Comparison of ENCODE assay signal across 21 mouse cellular contexts in genomic region chr1:180762180-180762579, GRCm38 (mm10). TPM values are rescaled to one million over a fixed set of nuclear protein-coding genes. Genes with fewer than 3 reads are reported as not detected.
DNase-seq lines count a peak whose midpoint lies in the region; ATAC-seq and TF ChIP-seq lines count a peak whose summit lies in the region.
"Had no signal": no experiment of that assay in that cellular context is flagged by ENCODE, and none has a peak within 500 bp of the region (broad histone marks: within the 10 kb centered on the region; RNA-seq: fewer than 3 reads in every experiment).

No protein-coding gene starts in this region.

- DNase-seq in heart, adult 11 months = peak; percentile 91
- DNase-seq in heart, adult 2 months = no peak
- peak; percentile 51 for DNase-seq in ZHBTc4 (ENCODE audit: low read depth, low spot score)
- no peak for DNase-seq in adrenal gland, adult 2 months
- DNase-seq in gastrocnemius, postnatal 14 days = no peak
- DNase-seq: adrenal gland, adult 8-10 months; cerebellum, postnatal 14 days; gastrocnemius, postnatal 36 days; heart, postnatal 36 days; right cerebral cortex, adult 18-20 months; thymus, postnatal 14 days had no signal

- 0 out of 2 replicates have a peak, but pooled peaks have one; percentile 43 for ATAC-seq in lung, embryonic 15.5 days (ENCODE audit: borderline replicate concordance, extremely low read depth, low FRiP score, low TSS enrichment)
- no peak for ATAC-seq in stomach, embryonic 15.5 days (ENCODE audit: insufficient read depth, low FRiP score, low read depth)
- no peak for ATAC-seq in neural tube, embryonic 15.5 days (ENCODE audit: low FRiP score)
- ATAC-seq: hindbrain, postnatal 0 days had no signal

- H3K9me3 ChIP-seq in lung, embryonic 15.5 days = no peaks in the 10 kb centered on the region
- H3K9me3 ChIP-seq in stomach, embryonic 15.5 days = no peaks in the 10 kb centered on the region
- H3K9me3 ChIP-seq in neural tube, embryonic 15.5 days (replicated peaks) = no peaks in the 10 kb centered on the region
- H3K9me3 ChIP-seq: embryonic facial prominence, embryonic 12.5 days; forebrain, embryonic 10.5 days; heart, embryonic 12.5 days; limb, embryonic 12.5 days; midbrain, embryonic 10.5 days had no signal

- H3K9ac ChIP-seq in heart, adult 2 months (ENCODE audit: low read depth, low read length) = no peak overlapping the region
- H3K9ac ChIP-seq in lung, embryonic 15.5 days = no peak overlapping the region
- no peak overlapping the region for H3K9ac ChIP-seq in stomach, embryonic 15.5 days
- H3K9ac ChIP-seq in neural tube, embryonic 15.5 days (replicated peaks) = no peak overlapping the region
- H3K9ac ChIP-seq: embryonic facial prominence, embryonic 12.5 days; heart, embryonic 12.5 days; limb, embryonic 12.5 days had no signal

- H3K4me2 ChIP-seq in lung, embryonic 15.5 days = no peak overlapping the region
- H3K4me2 ChIP-seq in stomach, embryonic 15.5 days = peak overlapping the region; percentile 0; the same call in 1 of the 2 replicates
- H3K4me2 ChIP-seq in neural tube, embryonic 15.5 days = no peak overlapping the region
- H3K4me2 ChIP-seq: embryonic facial prominence, embryonic 12.5 days had no signal

- H3K79me2 ChIP-seq in heart, adult 2 months (replicated peaks; ENCODE audit: control insufficient read depth, insufficient read depth, low read length) = no peaks in the 10 kb centered on the region

- H3K27ac ChIP-seq in heart, adult 2 months = no peak overlapping the region
- H3K27ac ChIP-seq in lung, embryonic 15.5 days = no peak overlapping the region
- 0 out of 2 replicates have a peak overlapping the region, but pooled peaks have one; percentile 12 for H3K27ac ChIP-seq in stomach, embryonic 15.5 days
- H3K27ac ChIP-seq in neural tube, embryonic 15.5 days (replicated peaks) = no peak overlapping the region
- H3K27ac ChIP-seq: embryonic facial prominence, embryonic 12.5 days; limb, embryonic 12.5 days had no signal

- no peaks in the 10 kb centered on the region for H3K36me3 ChIP-seq in heart, adult 2 months (ENCODE audit: control insufficient read depth, insufficient read depth, low read length)
- no peaks in the 10 kb centered on the region for H3K36me3 ChIP-seq in lung, embryonic 15.5 days
- H3K36me3 ChIP-seq in stomach, embryonic 15.5 days = no peaks in the 10 kb centered on the region
- no peaks in the 10 kb centered on the region for H3K36me3 ChIP-seq in neural tube, embryonic 15.5 days
- H3K36me3 ChIP-seq: embryonic facial prominence, embryonic 12.5 days; forebrain, embryonic 10.5 days; heart, embryonic 12.5 days; limb, embryonic 12.5 days; midbrain, embryonic 10.5 days had no signal

- intact Hi-C loops in heart, adult 2 months (cut with DNase I) = no loop called here
- intact Hi-C loops in gastrocnemius, postnatal 14 days (cut with DNase I; ENCODE audit: low total_unique reads) = loop anchor here (2.0 to 10.0 kb wide), 2 partner anchors 37 to 327 kb away; no protein-coding TSS in a partner anchor

- no peak overlapping the region for H3K4me3 ChIP-seq in heart, adult 2 months
- no peak overlapping the region for H3K4me3 ChIP-seq in lung, embryonic 15.5 days
- H3K4me3 ChIP-seq in stomach, embryonic 15.5 days (replicated peaks) = no peak overlapping the region
- no peak overlapping the region for H3K4me3 ChIP-seq in neural tube, embryonic 15.5 days (replicated peaks)
- H3K4me3 ChIP-seq: embryonic facial prominence, embryonic 12.5 days; forebrain, embryonic 10.5 days; heart, embryonic 12.5 days; limb, embryonic 12.5 days; myocyte had no signal

- no peak for TF ChIP-seq CTCF in heart, adult 2 months (IDR thresholded peaks at IDR 0.05)

- TF ChIP-seq POLR2A in heart, adult 2 months (IDR thresholded peaks at IDR 0.05; ENCODE audit: insufficient read depth, low read depth, low read length) = no peak

- WGBS in heart, adult 2 months = 73% methylated on average over 11 of the region's 11 CpGs
- WGBS in lung, embryonic 15.5 days = 61% methylated on average over 11 of the region's 11 CpGs
- 60% methylated on average over 11 of the region's 11 CpGs for WGBS in stomach, embryonic 15.5 days
- 91% methylated on average over 11 of the region's 11 CpGs for WGBS in neural tube, embryonic 15.5 days

- no peak for TF ChIP-seq EP300 in heart, adult 2 months (IDR thresholded peaks at IDR 0.05; ENCODE audit: insufficient read depth, low read depth, low read length)

- no peaks in the 10 kb centered on the region for H3K27me3 ChIP-seq in heart, adult 2 months (ENCODE audit: control insufficient read depth, insufficient read depth, low read length)
- no peaks in the 10 kb centered on the region; the same call in 1 of the 2 replicates for H3K27me3 ChIP-seq in lung, embryonic 15.5 days
- H3K27me3 ChIP-seq in stomach, embryonic 15.5 days (replicated peaks) = no peaks in the 10 kb centered on the region
- no peaks in the 10 kb centered on the region; the same call in 1 of the 2 replicates for H3K27me3 ChIP-seq in neural tube, embryonic 15.5 days (replicated peaks)

- no peaks in the 10 kb centered on the region; the same call in 1 of the 2 replicates for H3K4me1 ChIP-seq in heart, adult 2 months (ENCODE audit: control insufficient read depth, insufficient read depth, low read length)
- H3K4me1 ChIP-seq in lung, embryonic 15.5 days = peaks cover 8% of the 10 kb centered on the region
- peaks cover 7% of the 10 kb centered on the region; the same call in 1 of the 2 replicates for H3K4me1 ChIP-seq in stomach, embryonic 15.5 days
- H3K4me1 ChIP-seq in neural tube, embryonic 15.5 days = peaks cover 9% of the 10 kb centered on the region
- H3K4me1 ChIP-seq: embryonic facial prominence, embryonic 12.5 days had no signal

RNA-seq across cellular contexts. Expression of gene Acbd3, which starts 36.3 kb away (rescaled TPM):
- total RNA-seq in heart, adult 2 months (2021) = 10 to 100 TPM; 20.6 to 23.8 TPM
- 9.0 and 15.7 TPM in 2 replicates for polyA plus RNA-seq in heart, adult 2 months (2012; rRNA removed)
- 22.1 and 22.6 TPM in 2 replicates for polyA plus RNA-seq in lung, embryonic 15.5 days (2015; fragmentation: Nextera tagmentation; extraction: Ambion mirVana)
- polyA plus RNA-seq in stomach, embryonic 15.5 days (2015; fragmentation: Nextera tagmentation; extraction: Ambion mirVana) = 23.7 and 23.9 TPM in 2 replicates
- total RNA-seq in adrenal gland, adult 2 months (2021) = 10 to 100 TPM; 45.0 to 53.1 TPM
- 10.8 and 11.1 TPM in 2 replicates for polyA plus RNA-seq in adrenal gland, adult 2 months (2012; rRNA removed)
- total RNA-seq in gastrocnemius, postnatal 14 days (2021) = 10 to 100 TPM; 15.4 to 16.9 TPM
- 23.5 and 24.4 TPM in 2 replicates for polyA plus RNA-seq in neural tube, embryonic 15.5 days (2015; fragmentation: Nextera tagmentation; extraction: Ambion mirVana)

RNA-seq across cellular contexts. Expression of gene H3f3a, which starts 51.6 kb away (rescaled TPM):
- total RNA-seq in heart, adult 2 months (2021) = 100 to 1,000 TPM; 405 to 430 TPM
- 258 and 363 TPM in 2 replicates for polyA plus RNA-seq in heart, adult 2 months (2012; rRNA removed)
- 2,468 and 2,584 TPM in 2 replicates for polyA plus RNA-seq in lung, embryonic 15.5 days (2015; fragmentation: Nextera tagmentation; extraction: Ambion mirVana)
- polyA plus RNA-seq in stomach, embryonic 15.5 days (2015; fragmentation: Nextera tagmentation; extraction: Ambion mirVana) = 1,924 and 2,089 TPM in 2 replicates
- 100 to 1,000 TPM; 639 to 657 TPM for total RNA-seq in adrenal gland, adult 2 months (2021)
- 103 and 113 TPM in 2 replicates for polyA plus RNA-seq in adrenal gland, adult 2 months (2012; rRNA removed)
- total RNA-seq in gastrocnemius, postnatal 14 days (2021) = 100 to 1,000 TPM; 448 to 473 TPM
- polyA plus RNA-seq in neural tube, embryonic 15.5 days (2015; fragmentation: Nextera tagmentation; extraction: Ambion mirVana) = 2,562 and 2,745 TPM in 2 replicates

Comparison
In these comparisons a context has a peak if more than half of its experiments do, and no peak if none do; other contexts are left out.
1. DNase-seq: peak in heart, adult 11 months (single experiment) and ZHBTc4 (single experiment); none in heart, adult 2 months (0 of 2), adrenal gland, adult 2 months (single experiment) and gastrocnemius, postnatal 14 days (single experiment).